Mouse (Mus musculus) erythroblast, embryonic 14.5 days (primary cell): ENCODE results near the gene Kif17. TPM values are rescaled to one million over a fixed set of nuclear protein-coding genes. Genes with fewer than 3 reads are reported as not detected.

Experiments
- H3K27me3 ChIP-seq: 2 replicates; pipeline ENCODE4 v1.6.1; 2012; ENCODE audit warnings: inconsistent platforms; ENCODE audit not compliant: control insufficient read depth
- H3K36me3 ChIP-seq: 2 replicates; pipeline ENCODE4 v1.6.1; 2012; ENCODE audit warnings: mild to moderate bottlenecking, inconsistent platforms; ENCODE audit not compliant: control insufficient read depth
- H3K4me1 ChIP-seq: 2 replicates; pipeline ENCODE4 v1.6.1; 2012; ENCODE audit warnings: inconsistent platforms; ENCODE audit not compliant: control insufficient read depth
- H3K4me3 ChIP-seq: replicated peaks from 2 replicates; pipeline ENCODE3; 2012; ENCODE audit warnings: moderate library complexity, mild to moderate bottlenecking, inconsistent platforms
- H3K9me3 ChIP-seq: 2 replicates; pipeline ENCODE4 v1.6.1; 2012; ENCODE audit warnings: low read length, inconsistent platforms, mixed read lengths; ENCODE audit not compliant: control insufficient read depth
- GATA1 ChIP-seq: IDR thresholded peaks from 2 replicates; pipeline ENCODE4 v1.6.1; 2012; ENCODE audit warnings: low read length, inconsistent platforms, mixed read lengths
- TAL1 ChIP-seq: IDR thresholded peaks from 3 replicates; pipeline ENCODE4 v1.6.1; 2012; ENCODE audit warnings: low read length, inconsistent platforms, mixed read lengths
- polyA plus RNA-seq: library from polyadenylated mRNA; stranded (reverse); fragments of >175 nt; gene quantifications from 2 replicates; pipeline ENCODE4 v1.2.3, GENCODE M21; 2012

Kif17 gene
- polyA plus RNA-seq, 1 experiment: 0.05 TPM

GRCm38 (mm10) chr4:138318509-138319266 is 68.5 kb downstream of the Kif17 start:
- H3K4me3 ChIP-seq: no peak overlapping the region
- H3K9me3 ChIP-seq: peaks cover 2% of the 10 kb centered on the region; the same call in 1 of the 2 replicates
- no peak for TF ChIP-seq TAL1
- no peak for TF ChIP-seq GATA1
- H3K4me1 ChIP-seq: peaks cover 8% of the 10 kb centered on the region
- peaks cover 28% of the 10 kb centered on the region for H3K36me3 ChIP-seq
- H3K27me3 ChIP-seq: no peaks in the 10 kb centered on the region

GRCm38 (mm10) chr4:138319508-138319907 is 69.3 kb downstream of the Kif17 start:
- TF ChIP-seq TAL1: no peak
- no peak for TF ChIP-seq GATA1
- no peak overlapping the region for H3K4me3 ChIP-seq
- H3K36me3 ChIP-seq: peaks cover 20% of the 10 kb centered on the region
- peaks cover 8% of the 10 kb centered on the region for H3K4me1 ChIP-seq
- peaks cover 2% of the 10 kb centered on the region; the same call in 1 of the 2 replicates for H3K9me3 ChIP-seq
- no peaks in the 10 kb centered on the region for H3K27me3 ChIP-seq

- Histone ChIP-seq H3K4me1 (peaks cover 15% of the 10 kb centered on the region), H3K36me3 (peaks cover 16% of the 10 kb centered on the region), H3K4me3 (no peak overlapping the region), H3K27me3 (no peaks in the 10 kb centered on the region), H3K9me3 (peaks cover 2% of the 10 kb centered on the region; the same call in 1 of the 2 replicates)
- TF ChIP-seq GATA1 (no peak), TAL1 (no peak)
Observed at GRCm38 (mm10) chr4:138320711-138321110, 70.5 kb downstream of the Kif17 start.

GRCm38 (mm10) chr4:138321488-138321887 is 71.3 kb downstream of the Kif17 start:
- TF ChIP-seq TAL1 (no peak), GATA1 (no peak)

GRCm38 (mm10) chr4:138322692-138323091 is 72.5 kb downstream of the Kif17 start:
- H3K9me3 ChIP-seq: no peaks in the 10 kb centered on the region
- no peaks in the 10 kb centered on the region for H3K27me3 ChIP-seq
- H3K4me1 ChIP-seq: peaks cover 24% of the 10 kb centered on the region
- TF ChIP-seq TAL1: no peak
- no peak for TF ChIP-seq GATA1
- H3K4me3 ChIP-seq: no peak overlapping the region
- peaks cover 3% of the 10 kb centered on the region; the same call in 1 of the 2 replicates for H3K36me3 ChIP-seq

More at GRCm38 (mm10) chr4:138321488-138321887, 71.3 kb downstream of the Kif17 start:
- H3K9me3 ChIP-seq: peaks cover under 1% of the 10 kb centered on the region; the same call in 1 of the 2 replicates
- peaks cover 11% of the 10 kb centered on the region; the same call in 1 of the 2 replicates for H3K36me3 ChIP-seq
- no peak overlapping the region for H3K4me3 ChIP-seq
- H3K27me3 ChIP-seq: no peaks in the 10 kb centered on the region
- peaks cover 23% of the 10 kb centered on the region for H3K4me1 ChIP-seq

- TF ChIP-seq TAL1: no peak
- no peak for TF ChIP-seq GATA1
- Histone ChIP-seq H3K9me3 (peaks cover 7% of the 10 kb centered on the region; the same call in 1 of the 2 replicates), H3K27me3 (no peaks in the 10 kb centered on the region; the same call in 1 of the 2 replicates), H3K4me3 (no peak overlapping the region), H3K36me3 (no peaks in the 10 kb centered on the region), H3K4me1 (peaks cover 22% of the 10 kb centered on the region)
Observed at GRCm38 (mm10) chr4:138323753-138324152, 73.5 kb downstream of the Kif17 start.

- no peaks in the 10 kb centered on the region for H3K36me3 ChIP-seq
- H3K27me3 ChIP-seq: no peaks in the 10 kb centered on the region; the same call in 1 of the 2 replicates
- no peak for TF ChIP-seq GATA1
- no peak for TF ChIP-seq TAL1
- H3K9me3 ChIP-seq: peaks cover 7% of the 10 kb centered on the region; the same call in 1 of the 2 replicates
- no peak overlapping the region for H3K4me3 ChIP-seq
- peaks cover 18% of the 10 kb centered on the region for H3K4me1 ChIP-seq
Observed at GRCm38 (mm10) chr4:138324451-138324850, 74.2 kb downstream of the Kif17 start.

- H3K27me3 ChIP-seq: peaks cover 6% of the 10 kb centered on the region
- TF ChIP-seq GATA1 (no peak), TAL1 (no peak)
- peaks cover 18% of the 10 kb centered on the region for H3K4me1 ChIP-seq
- no peaks in the 10 kb centered on the region for H3K36me3 ChIP-seq
- peak overlapping the region; percentile 93 for H3K4me3 ChIP-seq
- H3K9me3 ChIP-seq: peaks cover 7% of the 10 kb centered on the region; the same call in 1 of the 2 replicates
Observed at GRCm38 (mm10) chr4:138325466-138326076, 75.3 kb downstream of the Kif17 start.
